Mouse (Mus musculus) CH12.LX (cell line): ENCODE measurements at regions not wholly inside any gene's neighbourhood (a gene's known extent, or its start where the extent isn't known, plus 50 kb on each side); places are given as distances from the start of the nearest gene placed in this dataset.

Experiments
- DNase-seq: peaks from one replicate; pipeline ENCODE4 v3.0.0-alpha.2; 2013; ENCODE audit errors: extremely low read depth
- H3K27ac ChIP-seq: 2 replicates; pipeline ENCODE4 v1.5.1; 2012; ENCODE audit warnings: low read depth, mild to moderate bottlenecking, control low read depth, moderate library complexity; ENCODE audit not compliant: insufficient read depth
- H3K27me3 ChIP-seq: replicated peaks from 2 replicates; pipeline ENCODE3; 2012; ENCODE audit warnings: inconsistent platforms
- H3K36me3 ChIP-seq, 2 experiments: replicated peaks in 1 of 2; 2 replicates each; pipeline versions ENCODE3 to v1.6.1; 2012; ENCODE audit warnings: inconsistent platforms in 1 of 2, low read length in 1 of 2, mild to moderate bottlenecking in 1 of 2, mixed read lengths in 1 of 2, moderate library complexity in 1 of 2; ENCODE audit not compliant: control insufficient read depth in 1 of 2, insufficient read depth in 1 of 2
- H3K4me1 ChIP-seq, 2 experiments: 2 replicates each; pipeline ENCODE4 v1.6.1; 2012; ENCODE audit warnings: inconsistent platforms in 1 of 2, moderate library complexity in 1 of 2; ENCODE audit not compliant: insufficient read depth in 2 of 2, control insufficient read depth in 1 of 2
- H3K4me2 ChIP-seq: 2 replicates; pipeline ENCODE4 v1.6.1; 2012; ENCODE audit warnings: low read depth, mild to moderate bottlenecking, control low read depth; ENCODE audit not compliant: poor library complexity, insufficient read depth, severe bottlenecking
- H3K4me3 ChIP-seq, 3 experiments: fragments of 150-350 bp in 1 of 3; sonication (generic) in 1 of 3; replicated peaks in 1 of 3; 2 replicates each; pipeline versions ENCODE3 to v1.5.1; 2011 to 2012; ENCODE audit warnings: low read depth in 2 of 3, low read length in 2 of 3, mild to moderate bottlenecking in 2 of 3, moderate library complexity in 2 of 3, control low read depth in 1 of 3, improper control_type of control experiment in 1 of 3, inconsistent platforms in 1 of 3, mixed read lengths in 1 of 3; ENCODE audit not compliant: poor library complexity in 1 of 3
- H3K79me2 ChIP-seq: replicated peaks from 2 replicates; pipeline ENCODE4 v1.6.1; 2012; ENCODE audit warnings: mild to moderate bottlenecking, moderate library complexity; ENCODE audit not compliant: control insufficient read depth, poor library complexity, insufficient read depth, severe bottlenecking; ENCODE audit errors: extremely low read depth
- H3K9ac ChIP-seq: 2 replicates; pipeline ENCODE4 v1.6.1; 2012; ENCODE audit warnings: low read depth, mild to moderate bottlenecking, control low read depth, moderate library complexity; ENCODE audit not compliant: insufficient read depth
- H3K9me3 ChIP-seq: replicated peaks from 2 replicates; pipeline ENCODE3; 2012; ENCODE audit warnings: low read length, inconsistent platforms, mixed read lengths
- BHLHE40 ChIP-seq: IDR thresholded peaks from 2 replicates; pipeline ENCODE4 v1.6.1; 2011; ENCODE audit warnings: mild to moderate bottlenecking, low read depth, low read length, improper control_type of control experiment
- CTCF ChIP-seq, 2 experiments: IDR thresholded peaks in 1 of 2; conservative IDR thresholded peaks in 1 of 2; 2 replicates each; pipeline ENCODE4 v1.5.1; 2011 to 2012; ENCODE audit warnings: low read depth in 2 of 2, low read length in 2 of 2, improper control_type of control experiment in 1 of 2, inconsistent platforms in 1 of 2, mild to moderate bottlenecking in 1 of 2, moderate library complexity in 1 of 2
- E2F4 ChIP-seq: IDR thresholded peaks from 2 replicates; pipeline ENCODE4 v1.6.1; 2011; ENCODE audit warnings: low read depth, low read length, improper control_type of control experiment; ENCODE audit not compliant: insufficient replicate concordance
- EP300 ChIP-seq: IDR thresholded peaks from 2 replicates; pipeline ENCODE4 v1.6.1; 2011; ENCODE audit warnings: low read length, improper control_type of control experiment
- ETS1 ChIP-seq: conservative IDR thresholded peaks from 2 replicates; pipeline ENCODE4 v1.6.1; 2012; ENCODE audit warnings: low read depth, mild to moderate bottlenecking, inconsistent platforms, low read length, improper control_type of control experiment, moderate library complexity
- HCFC1 ChIP-seq: IDR thresholded peaks from 2 replicates; pipeline ENCODE4 v1.6.1; 2012; ENCODE audit warnings: low read depth, mild to moderate bottlenecking, inconsistent platforms, low read length, improper control_type of control experiment
- IRF4 ChIP-seq: IDR thresholded peaks from 2 replicates; pipeline ENCODE4 v1.6.1; 2014; ENCODE audit warnings: low read depth, mild to moderate bottlenecking, inconsistent platforms, low read length, improper control_type of control experiment
- JUN ChIP-seq: IDR thresholded peaks from 2 replicates; pipeline ENCODE4 v1.6.1; 2011; ENCODE audit warnings: low read depth, mild to moderate bottlenecking, low read length, improper control_type of control experiment, moderate library complexity; ENCODE audit not compliant: insufficient read depth
- JUND ChIP-seq: conservative IDR thresholded peaks from 2 replicates; pipeline ENCODE4 v1.6.1; 2011; ENCODE audit warnings: low read depth, low read length, improper control_type of control experiment
- KAT2A ChIP-seq: IDR thresholded peaks from 2 replicates; pipeline ENCODE4 v1.6.1; 2012; ENCODE audit warnings: low read length, improper control_type of control experiment, inconsistent platforms; ENCODE audit not compliant: insufficient replicate concordance
- MAFK ChIP-seq: IDR thresholded peaks from 2 replicates; pipeline ENCODE4 v1.6.1; 2011; ENCODE audit warnings: low read length, improper control_type of control experiment; ENCODE audit not compliant: insufficient replicate concordance
- MAZ ChIP-seq: IDR thresholded peaks from 2 replicates; pipeline ENCODE4 v1.6.1; 2012; ENCODE audit warnings: low read depth, mild to moderate bottlenecking, inconsistent platforms, low read length, improper control_type of control experiment, moderate library complexity
- MEF2A ChIP-seq: IDR thresholded peaks from 2 replicates; pipeline ENCODE4 v1.6.1; 2014; ENCODE audit warnings: low read depth, mild to moderate bottlenecking, inconsistent platforms, low read length, improper control_type of control experiment, borderline replicate concordance
- MYC ChIP-seq: IDR thresholded peaks from 2 replicates; pipeline ENCODE4 v1.6.1; 2011; ENCODE audit warnings: low read depth, mild to moderate bottlenecking, improper control_type of control experiment, low read length
- NELFE ChIP-seq: IDR thresholded peaks from 2 replicates; pipeline ENCODE4 v1.6.1; 2011; ENCODE audit warnings: low read depth, low read length, improper control_type of control experiment
- PAX5 ChIP-seq: IDR thresholded peaks from 2 replicates; pipeline ENCODE4 v1.6.1; 2012; ENCODE audit warnings: low read length, inconsistent platforms, mixed read lengths
- POLR2A ChIP-seq: IDR thresholded peaks from 2 replicates; pipeline ENCODE4 v1.6.1; 2011; ENCODE audit warnings: low read depth, mild to moderate bottlenecking, improper control_type of control experiment, low read length
- RAD21 ChIP-seq: IDR thresholded peaks from 2 replicates; pipeline ENCODE4 v1.6.1; 2011; ENCODE audit warnings: low read depth, mild to moderate bottlenecking, low read length, improper control_type of control experiment, moderate library complexity
- RCOR1 ChIP-seq: conservative IDR thresholded peaks from 2 replicates; pipeline ENCODE4 v1.6.1; 2012; ENCODE audit warnings: low read depth, mild to moderate bottlenecking, inconsistent platforms, low read length, improper control_type of control experiment
- SIN3A ChIP-seq: IDR thresholded peaks from 2 replicates; pipeline ENCODE4 v1.6.1; 2012; ENCODE audit warnings: low read length, improper control_type of control experiment, inconsistent platforms
- SMC3 ChIP-seq: IDR thresholded peaks from 2 replicates; pipeline ENCODE4 v1.6.1; 2011; ENCODE audit warnings: low read depth, low read length, improper control_type of control experiment
- USF1 ChIP-seq: IDR thresholded peaks from 2 replicates; pipeline ENCODE4 v1.6.1; 2014; ENCODE audit warnings: low read depth, mild to moderate bottlenecking, inconsistent platforms, low read length, improper control_type of control experiment
- USF2 ChIP-seq: conservative IDR thresholded peaks from 2 replicates; pipeline ENCODE4 v1.6.1; 2011; ENCODE audit warnings: low read depth, low read length, improper control_type of control experiment
- ZKSCAN1 ChIP-seq: IDR thresholded peaks from 2 replicates; pipeline ENCODE4 v1.6.1; 2012; ENCODE audit warnings: low read depth, inconsistent platforms, low read length, improper control_type of control experiment, borderline replicate concordance
- ZMIZ1 ChIP-seq: IDR thresholded peaks from 2 replicates; pipeline ENCODE4 v1.6.1; 2012; ENCODE audit warnings: low read depth, mild to moderate bottlenecking, inconsistent platforms, low read length, improper control_type of control experiment
- ZNF384 ChIP-seq: IDR thresholded peaks from 2 replicates; pipeline ENCODE4 v1.6.1; 2012; ENCODE audit warnings: low read depth, low read length, improper control_type of control experiment, inconsistent platforms
- dilution Hi-C: fragments of 300-500 bp; cut with MboI; formaldehyde crosslinking; loops from 2 replicates; pipeline ENCODE4 v1.14.3; 2020; ENCODE audit warnings: low sequenced_read_pairs; ENCODE audit not compliant: extremely low pct_unique_long_range_greater_than_20kb, extremely low pct_ligation_motif_present
- in situ Hi-C: fragments of 300-500 bp; cut with MboI; formaldehyde crosslinking; loops from 3 replicates; pipeline ENCODE4 v1.14.3; 2019; ENCODE audit warnings: low sequenced_read_pairs, low pct_ligation_motif_present, low pct_unique_long_range_greater_than_20kb, mixed read lengths

DNA sequence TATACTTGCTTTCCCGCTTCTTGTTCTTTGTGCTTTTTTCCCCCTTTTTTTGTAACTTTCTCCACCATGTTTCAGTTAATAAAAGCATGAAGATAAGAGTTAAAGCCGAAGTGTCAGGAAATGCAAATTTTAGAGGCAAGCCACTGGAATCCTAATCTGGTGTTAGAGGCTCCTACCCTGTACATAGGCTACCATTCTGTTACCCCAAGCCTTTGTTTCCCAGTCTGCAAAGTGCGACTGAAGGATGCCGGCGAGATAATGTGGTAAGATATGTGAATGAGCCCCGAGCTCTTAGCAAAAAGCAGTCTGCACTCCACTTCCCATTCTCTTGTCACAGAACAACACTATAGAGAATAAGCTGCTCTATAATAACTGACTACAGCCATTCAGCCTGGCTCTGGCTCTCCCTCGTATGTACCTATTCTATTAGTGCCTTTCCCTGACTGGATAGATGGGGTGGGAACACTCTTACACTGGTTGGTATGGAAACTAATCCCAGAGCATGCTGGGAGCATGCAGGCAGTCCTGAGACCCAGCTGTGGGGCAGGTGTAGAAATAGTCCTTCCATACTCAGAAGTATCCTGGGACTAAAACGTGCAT, 229.7 kb upstream of the Daam1 start:
- Histone ChIP-seq H3K36me3 (no peaks in the 10 kb centered on the region), H3K4me3 (no peak overlapping the region), H3K27me3 (no peaks in the 10 kb centered on the region), H3K9ac (no peak overlapping the region), H3K4me1 (no peaks in the 10 kb centered on the region), H3K4me2 (no peak overlapping the region), H3K27ac (no peak overlapping the region), H3K9me3 (no peaks in the 10 kb centered on the region), H3K79me2 (no peaks in the 10 kb centered on the region)
- TF ChIP-seq E2F4 (no peak), EP300 (no peak), POLR2A (no peak), USF1 (no peak), ZNF384 (no peak), ZMIZ1 (no peak), ETS1 (no peak), CTCF (conservative IDR thresholded peaks at IDR 0.05 in 1 of 2, IDR thresholded peaks at IDR 0.05 in 1 of 2; ENCODE audit: low read depth in 2 of 2, low read length in 2 of 2) (no peak), KAT2A (no peak), JUND (no peak), HCFC1 (no peak), MAZ (no peak), SMC3 (no peak), JUN (no peak)
- no peak for DNase-seq
- dilution Hi-C loops (no loop called here), in situ Hi-C loops (no loop called here)

DNA sequence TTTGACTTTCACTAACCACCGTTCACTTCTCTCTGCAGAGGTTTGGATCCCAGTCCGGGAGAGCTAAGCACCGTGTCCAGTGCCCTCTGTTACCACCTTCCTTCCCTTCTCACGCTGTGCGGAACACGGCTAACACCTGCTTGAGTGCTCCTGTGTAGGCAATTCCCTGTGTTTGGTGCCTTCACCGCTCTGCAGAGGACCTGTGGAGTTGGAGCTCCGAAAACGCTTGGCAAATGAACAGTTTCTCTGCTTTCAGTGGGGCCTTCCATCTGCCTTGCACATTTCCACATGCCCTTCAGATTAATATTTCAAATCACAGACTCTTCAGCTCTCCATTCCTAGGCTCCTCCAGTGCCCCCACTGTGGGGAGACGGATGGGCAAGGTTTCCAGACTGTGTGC, 227.7 kb upstream of the Daam1 start:
- no peak overlapping the region for H3K9ac ChIP-seq
- no peaks in the 10 kb centered on the region for H3K4me1 ChIP-seq
- in situ Hi-C loops = no loop called here
- dilution Hi-C loops = no loop called here
- no peak overlapping the region for H3K27ac ChIP-seq
- H3K79me2 ChIP-seq = no peaks in the 10 kb centered on the region
- peaks cover 3% of the 10 kb centered on the region for H3K9me3 ChIP-seq
- no peak overlapping the region for H3K4me3 ChIP-seq
- TF ChIP-seq E2F4 (no peak), MYC (no peak)
- no peaks in the 10 kb centered on the region for H3K36me3 ChIP-seq
- H3K4me2 ChIP-seq = no peak overlapping the region
- no peak for DNase-seq
- H3K27me3 ChIP-seq = no peaks in the 10 kb centered on the region

DNA sequence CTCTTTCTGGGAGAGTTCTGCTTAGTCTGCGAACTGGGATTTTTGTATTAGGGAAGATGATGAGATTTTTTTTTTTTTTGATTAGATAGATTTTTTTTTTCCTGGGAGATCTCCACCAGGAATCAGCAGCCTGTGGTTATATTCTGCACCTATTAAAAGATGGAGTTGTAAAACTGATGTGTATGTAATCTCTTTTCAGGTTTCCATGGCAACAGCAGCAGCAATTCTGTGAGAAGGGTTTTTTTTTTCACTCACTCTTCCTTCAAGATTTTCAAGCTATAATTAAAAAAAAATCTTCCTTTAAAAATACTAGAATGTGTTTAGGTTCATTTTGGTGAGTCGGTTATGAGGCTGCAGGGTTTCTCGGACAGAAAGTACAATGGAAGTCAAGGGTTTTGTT, 224.5 kb upstream of the Daam1 start:
- in situ Hi-C loops = no loop called here
- Histone ChIP-seq H3K27ac (no peak overlapping the region), H3K36me3 (no peaks in the 10 kb centered on the region), H3K4me1 (no peaks in the 10 kb centered on the region), H3K9me3 (peaks cover 3% of the 10 kb centered on the region), H3K27me3 (no peaks in the 10 kb centered on the region), H3K4me2 (no peak overlapping the region), H3K4me3 (no peak overlapping the region), H3K79me2 (no peaks in the 10 kb centered on the region), H3K9ac (no peak overlapping the region)
- dilution Hi-C loops = no loop called here
- no peak for DNase-seq
- TF ChIP-seq BHLHE40 = no peak
- no peak for TF ChIP-seq RCOR1
- no peak for TF ChIP-seq PAX5
- no peak for TF ChIP-seq IRF4
- TF ChIP-seq JUND = no peak
- no peak for TF ChIP-seq ZMIZ1
- no peak for TF ChIP-seq SIN3A
- TF ChIP-seq SMC3 = no peak
- TF ChIP-seq MAZ = no peak
- TF ChIP-seq MAFK = no peak
- no peak for TF ChIP-seq USF2
- TF ChIP-seq MEF2A = no peak
- TF ChIP-seq KAT2A = no peak
- TF ChIP-seq MYC = no peak
- TF ChIP-seq ZKSCAN1 = no peak
- TF ChIP-seq CTCF (conservative IDR thresholded peaks at IDR 0.05 in 1 of 2, IDR thresholded peaks at IDR 0.05 in 1 of 2; ENCODE audit: low read depth in 2 of 2, low read length in 2 of 2) = no peak
- no peak for TF ChIP-seq NELFE
- TF ChIP-seq RAD21 = no peak
- no peak for TF ChIP-seq POLR2A
